Mouse (Mus musculus) MEL (cell line): ENCODE measurements around the gene Gsta4. TPM values are rescaled to one million over a fixed set of nuclear protein-coding genes. Genes with fewer than 3 reads are reported as not detected.

Experiments
- DNase-seq: peaks from one replicate; pipeline ENCODE4 v3.0.0; 2011; ENCODE audit warnings: low read depth, low spot score
- H3K27ac ChIP-seq: 2 replicates; pipeline ENCODE4 v1.5.1; 2012; ENCODE audit warnings: low read depth, mild to moderate bottlenecking, control low read depth, low read length, moderate library complexity; ENCODE audit not compliant: control insufficient read depth
- H3K27me3 ChIP-seq, 2 experiments: fragments of 150-350 bp in 1 of 2; sonication (generic) in 1 of 2; 2 replicates each; pipeline ENCODE4 v1.6.1; 2012; ENCODE audit warnings: low read length in 2 of 2, mild to moderate bottlenecking in 2 of 2, improper control_type of control experiment in 1 of 2, moderate library complexity in 1 of 2; ENCODE audit not compliant: insufficient read depth in 2 of 2, control insufficient read depth in 1 of 2
- H3K36me3 ChIP-seq, 2 experiments: 2 replicates each; pipeline ENCODE4 v1.6.1; 2012 to 2014; ENCODE audit warnings: low read length in 2 of 2, improper control_type of control experiment in 1 of 2, inconsistent platforms in 1 of 2, mild to moderate bottlenecking in 1 of 2; ENCODE audit not compliant: insufficient read depth in 2 of 2, control insufficient read depth in 1 of 2
- H3K4me1 ChIP-seq, 2 experiments: fragments of 150-350 bp in 1 of 2; sonication (generic) in 1 of 2; 2 replicates each; pipeline ENCODE4 v1.6.1; 2012; ENCODE audit warnings: low read length in 2 of 2, improper control_type of control experiment in 1 of 2, mild to moderate bottlenecking in 1 of 2; ENCODE audit not compliant: insufficient read depth in 2 of 2, control insufficient read depth in 1 of 2
- H3K4me3 ChIP-seq, 2 experiments: fragments of 150-350 bp in 1 of 2; sonication (generic) in 1 of 2; 2 replicates each; pipeline ENCODE4 v1.5.1; 2012; ENCODE audit warnings: low read depth in 2 of 2, low read length in 2 of 2, mild to moderate bottlenecking in 2 of 2, moderate library complexity in 2 of 2, control low read depth in 1 of 2, improper control_type of control experiment in 1 of 2; ENCODE audit not compliant: control insufficient read depth in 1 of 2, insufficient read depth in 1 of 2
- H3K79me2 ChIP-seq: 2 replicates; pipeline ENCODE4 v1.6.1; 2012; ENCODE audit warnings: mild to moderate bottlenecking, low read length, moderate library complexity; ENCODE audit not compliant: control insufficient read depth, poor library complexity, insufficient read depth
- H3K9ac ChIP-seq: 2 replicates; pipeline ENCODE4 v1.6.1; 2012; ENCODE audit warnings: low read depth, mild to moderate bottlenecking, control low read depth, low read length, moderate library complexity; ENCODE audit not compliant: control insufficient read depth, poor library complexity, severe bottlenecking
- H3K9me3 ChIP-seq: fragments of 150-350 bp; sonication (generic); replicated peaks from 2 replicates; pipeline ENCODE4 v1.6.1; 2012; ENCODE audit warnings: mild to moderate bottlenecking, low read length, improper control_type of control experiment, moderate library complexity; ENCODE audit not compliant: insufficient read depth
- CHD1 ChIP-seq: IDR thresholded peaks from 2 replicates; pipeline ENCODE4 v1.6.1; 2012; ENCODE audit warnings: low read depth, mild to moderate bottlenecking, inconsistent platforms, low read length, improper control_type of control experiment
- CHD2 ChIP-seq: IDR thresholded peaks from 2 replicates; pipeline ENCODE4 v1.6.1; 2011; ENCODE audit warnings: low read length, improper control_type of control experiment
- E2F4 ChIP-seq: IDR thresholded peaks from 2 replicates; pipeline ENCODE4 v1.6.1; 2011; ENCODE audit warnings: low read depth, low read length, improper control_type of control experiment, borderline replicate concordance
- ELF1 ChIP-seq: IDR thresholded peaks from 2 replicates; pipeline ENCODE4 v1.6.1; 2014; ENCODE audit warnings: low read depth, mild to moderate bottlenecking, inconsistent platforms, low read length, improper control_type of control experiment, moderate library complexity
- EP300 ChIP-seq, 2 experiments: IDR thresholded peaks; 2 replicates each; pipeline ENCODE4 v1.6.1; 2011; ENCODE audit warnings: improper control_type of control experiment in 2 of 2, low read length in 2 of 2, low read depth in 1 of 2, mild to moderate bottlenecking in 1 of 2
- ETS1 ChIP-seq: IDR thresholded peaks from 2 replicates; pipeline ENCODE4 v1.6.1; 2012; ENCODE audit warnings: low read depth, mild to moderate bottlenecking, inconsistent platforms, low read length, improper control_type of control experiment, moderate library complexity
- GABPA ChIP-seq: IDR thresholded peaks from 2 replicates; pipeline ENCODE4 v1.6.1; 2012; ENCODE audit warnings: low read depth, mild to moderate bottlenecking, inconsistent platforms, low read length, improper control_type of control experiment, moderate library complexity
- GATA1 ChIP-seq: IDR thresholded peaks from 2 replicates; pipeline ENCODE4 v1.6.1; 2011; ENCODE audit warnings: low read depth, low read length, improper control_type of control experiment
- HCFC1 ChIP-seq: IDR thresholded peaks from 2 replicates; pipeline ENCODE4 v1.6.1; 2012; ENCODE audit warnings: low read depth, mild to moderate bottlenecking, inconsistent platforms, low read length, improper control_type of control experiment, moderate library complexity
- JUND ChIP-seq: IDR thresholded peaks from 2 replicates; pipeline ENCODE4 v1.6.1; 2011; ENCODE audit warnings: low read depth, mild to moderate bottlenecking, improper control_type of control experiment, low read length
- KAT2A ChIP-seq: conservative IDR thresholded peaks from 2 replicates; pipeline ENCODE4 v1.6.1; 2012; ENCODE audit warnings: low read depth, low read length, improper control_type of control experiment, inconsistent platforms
- MAX ChIP-seq: IDR thresholded peaks from 2 replicates; pipeline ENCODE4 v1.6.1; 2011; ENCODE audit warnings: low read length, improper control_type of control experiment
- MAZ ChIP-seq: IDR thresholded peaks from 2 replicates; pipeline ENCODE4 v1.6.1; 2012; ENCODE audit warnings: low read depth, mild to moderate bottlenecking, inconsistent platforms, low read length, improper control_type of control experiment
- MEF2A ChIP-seq: IDR thresholded peaks from 2 replicates; pipeline ENCODE4 v1.6.1; 2014; ENCODE audit warnings: low read depth, mild to moderate bottlenecking, inconsistent platforms, low read length, improper control_type of control experiment; ENCODE audit not compliant: poor library complexity, insufficient replicate concordance, severe bottlenecking; ENCODE audit errors: extremely low read depth
- MXI1 ChIP-seq: IDR thresholded peaks from 2 replicates; pipeline ENCODE4 v1.6.1; 2011; ENCODE audit warnings: mild to moderate bottlenecking, low read depth, low read length, improper control_type of control experiment
- MYB ChIP-seq: IDR thresholded peaks from 2 replicates; pipeline ENCODE4 v1.6.1; 2011; ENCODE audit warnings: mild to moderate bottlenecking, low read depth, low read length, improper control_type of control experiment
- MYC ChIP-seq: IDR thresholded peaks from 2 replicates; pipeline ENCODE4 v1.6.1; 2011; ENCODE audit warnings: low read depth, mild to moderate bottlenecking, low read length, improper control_type of control experiment, moderate library complexity
- NELFE ChIP-seq: IDR thresholded peaks from 2 replicates; pipeline ENCODE4 v1.6.1; 2011; ENCODE audit warnings: low read depth, low read length, improper control_type of control experiment
- NRF1 ChIP-seq: IDR thresholded peaks from 2 replicates; pipeline ENCODE4 v1.6.1; 2014; ENCODE audit warnings: low read depth, mild to moderate bottlenecking, inconsistent platforms, low read length, improper control_type of control experiment, moderate library complexity; ENCODE audit not compliant: poor library complexity, insufficient read depth, severe bottlenecking
- POLR2A ChIP-seq, 2 experiments: IDR thresholded peaks; 2 replicates each; pipeline ENCODE4 v1.6.1; 2011 to 2012; ENCODE audit warnings: low read length in 2 of 2, mild to moderate bottlenecking in 2 of 2, control low read depth in 1 of 2, improper control_type of control experiment in 1 of 2, low read depth in 1 of 2, moderate library complexity in 1 of 2; ENCODE audit not compliant: control insufficient read depth in 1 of 2, insufficient read depth in 1 of 2, poor library complexity in 1 of 2
- POLR2AphosphoS2 ChIP-seq: IDR thresholded peaks from 2 replicates; pipeline ENCODE4 v1.6.1; 2011; ENCODE audit warnings: low read length, improper control_type of control experiment
- RAD21 ChIP-seq: IDR thresholded peaks from 2 replicates; pipeline ENCODE4 v1.6.1; 2011; ENCODE audit warnings: mild to moderate bottlenecking, low read depth, low read length, improper control_type of control experiment
- RCOR1 ChIP-seq: IDR thresholded peaks from 2 replicates; pipeline ENCODE4 v1.6.1; 2012; ENCODE audit warnings: low read depth, mild to moderate bottlenecking, inconsistent platforms, low read length, improper control_type of control experiment
- TBP ChIP-seq: IDR thresholded peaks from 2 replicates; pipeline ENCODE4 v1.8.0; 2011; ENCODE audit warnings: low read depth, low read length, improper control_type of control experiment
- TCF12 ChIP-seq: IDR thresholded peaks from 2 replicates; pipeline ENCODE4 v1.6.1; 2014; ENCODE audit warnings: low read depth, mild to moderate bottlenecking, inconsistent platforms, low read length, improper control_type of control experiment, moderate library complexity
- UBTF ChIP-seq: IDR thresholded peaks from 2 replicates; pipeline ENCODE4 v1.6.1; 2012; ENCODE audit warnings: low read depth, mild to moderate bottlenecking, inconsistent platforms, low read length, improper control_type of control experiment, moderate library complexity, borderline replicate concordance; ENCODE audit not compliant: insufficient read depth
- USF1 ChIP-seq: IDR thresholded peaks from 2 replicates; pipeline ENCODE4 v1.6.1; 2014; ENCODE audit warnings: low read depth, mild to moderate bottlenecking, inconsistent platforms, low read length, improper control_type of control experiment, moderate library complexity
- ZC3H11A ChIP-seq: IDR thresholded peaks from 2 replicates; pipeline ENCODE4 v1.6.1; 2012; ENCODE audit warnings: low read depth, mild to moderate bottlenecking, inconsistent platforms, low read length, improper control_type of control experiment
- ZMIZ1 ChIP-seq: IDR thresholded peaks from 2 replicates; pipeline ENCODE4 v1.6.1; 2012; ENCODE audit warnings: low read depth, mild to moderate bottlenecking, inconsistent platforms, low read length, improper control_type of control experiment, moderate library complexity
- ZNF384 ChIP-seq: IDR thresholded peaks from 2 replicates; pipeline ENCODE4 v1.6.1; 2012; ENCODE audit warnings: low read depth, mild to moderate bottlenecking, inconsistent platforms, low read length, improper control_type of control experiment
- polyA plus RNA-seq, 2 experiments: library from polyadenylated mRNA; stranded (reverse) in 1 of 2; unstranded in 1 of 2; fragments of >175 nt in 1 of 2; fragments of >200 nt in 1 of 2; gene quantifications; 2 replicates each; pipeline versions ENCODE4 v1.2.1 to v1.2.4; 2012; ENCODE audit warnings: low replicate concordance in 2 of 2, low read depth in 1 of 2; ENCODE audit not compliant: insufficient read length in 2 of 2, insufficient read depth in 1 of 2, missing spikeins in 1 of 2
- total RNA-seq: library from RNA; depleted of rRNA; stranded (reverse); fragments of 300-350 nt; gene quantifications from 2 replicates; pipeline ENCODE4 v1.2.3, GENCODE M21; 2012

Gene Gsta4
- total and polyA plus RNA-seq, 3 experiments: 5.0 to 9.8 TPM; not detected in 1

DNA sequence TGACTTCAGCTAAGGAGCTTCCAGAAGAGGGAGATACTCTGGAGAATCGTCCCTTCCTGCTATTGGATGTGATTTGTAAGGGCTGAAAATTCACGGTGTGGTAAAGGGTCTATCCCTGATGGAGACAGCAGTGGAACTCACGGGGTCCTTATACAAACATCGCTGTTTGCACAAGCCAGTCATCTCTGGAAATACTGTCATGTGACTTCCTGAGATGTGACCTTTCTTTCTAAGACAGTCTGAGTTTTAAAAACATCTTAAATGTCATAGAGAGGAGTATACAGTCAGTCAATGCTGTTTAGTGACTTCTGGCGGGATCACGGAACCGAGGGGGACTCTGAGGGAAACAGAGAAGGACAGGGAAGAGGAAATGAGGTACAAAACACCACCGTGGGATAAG lies 40.0 kb downstream of the Gsta4 start:
- Histone ChIP-seq H3K27ac (no peak overlapping the region), H3K79me2 (no peaks in the 10 kb centered on the region), H3K9me3 (no peaks in the 10 kb centered on the region), H3K4me3 (no peak overlapping the region), H3K4me1 (no peaks in the 10 kb centered on the region), H3K9ac (no peak overlapping the region), H3K27me3 (no peaks in the 10 kb centered on the region), H3K36me3 (no peaks in the 10 kb centered on the region)
- no peak for DNase-seq
- TF ChIP-seq MXI1 (no peak), MYC (no peak), TCF12 (no peak), JUND (no peak), GATA1 (no peak), MAX (no peak), KAT2A (no peak), NRF1 (no peak), TBP (no peak), ZMIZ1 (no peak), ETS1 (no peak), UBTF (no peak), CHD2 (no peak), NELFE (no peak), CHD1 (no peak)

- Histone ChIP-seq H3K36me3 (peaks cover 0 to 1% of the 10 kb centered on the region in 2 experiments; a peak in 1 of 4 replicates), H3K27ac (no peak overlapping the region), H3K4me1 (no peaks in the 10 kb centered on the region), H3K9me3 (no peaks in the 10 kb centered on the region), H3K4me3 (no peak overlapping the region), H3K79me2 (no peaks in the 10 kb centered on the region), H3K9ac (no peak overlapping the region), H3K27me3 (no peaks in the 10 kb centered on the region)
- no peak for DNase-seq
- TF ChIP-seq ZNF384: no peak
- TF ChIP-seq POLR2AphosphoS2: no peak
- no peak for TF ChIP-seq MEF2A
- no peak for TF ChIP-seq E2F4
- no peak for TF ChIP-seq MYB
- TF ChIP-seq ELF1: no peak
- no peak for TF ChIP-seq ZC3H11A
- no peak for TF ChIP-seq TBP
- TF ChIP-seq USF1: no peak
- no peak for TF ChIP-seq MXI1
- no peak for TF ChIP-seq HCFC1
- no peak for TF ChIP-seq MYC
- TF ChIP-seq JUND: no peak
- no peak for TF ChIP-seq GATA1
- no peak for TF ChIP-seq RCOR1
- no peak for TF ChIP-seq RAD21
- TF ChIP-seq EP300 (IDR thresholded peaks at IDR 0.05; ENCODE audit: low read depth in 1 of 2, low read length in 2 of 2): no peak
- TF ChIP-seq POLR2A (IDR thresholded peaks at IDR 0.05; ENCODE audit: control insufficient read depth in 1 of 2, insufficient read depth in 1 of 2, low read depth in 1 of 2, low read length in 2 of 2, poor library complexity in 1 of 2): no peak
- no peak for TF ChIP-seq GABPA
- TF ChIP-seq MAZ: no peak
Observed at GRCm38 (mm10) chr9:78223221-78223902, 40.8 kb downstream of the Gsta4 start.
